Mouse (Mus musculus) midbrain, embryonic 11.5 days (tissue): ENCODE results near the gene Aph1c. TPM values are rescaled to one million over a fixed set of nuclear protein-coding genes. Genes with fewer than 3 reads are reported as not detected.

Experiments used
- ATAC-seq: fragments of 200-750 bp; cut with Nextera tagmentation; 2 replicates; pipeline ENCODE4 v1.8.0; 2017; ENCODE audit warnings: moderate TSS enrichment, moderate library complexity; ENCODE audit not compliant: low FRiP score
- DNase-seq: peaks from one replicate; pipeline ENCODE4 v3.0.0; 2015; ENCODE audit warnings: low spot score; ENCODE audit errors: missing footprints
- H3K27ac ChIP-seq: fragments of 300-500 bp; sonication (generic); 2 replicates; pipeline ENCODE4 v1.5.1; 2014; ENCODE audit warnings: low read depth, low read length
- H3K27me3 ChIP-seq: fragments of 300-500 bp; sonication (generic); 2 replicates; pipeline ENCODE4 v1.6.1; 2014; ENCODE audit warnings: mild to moderate bottlenecking, low read length, moderate library complexity, mixed read lengths; ENCODE audit not compliant: control insufficient read depth, insufficient read depth
- H3K36me3 ChIP-seq: fragments of 300-500 bp; sonication (generic); 2 replicates; pipeline ENCODE4 v1.6.1; 2014; ENCODE audit warnings: mild to moderate bottlenecking, low read length, moderate library complexity, mixed read lengths; ENCODE audit not compliant: control insufficient read depth, insufficient read depth
- H3K4me1 ChIP-seq: fragments of 300-500 bp; sonication (generic); 2 replicates; pipeline ENCODE4 v1.6.1; 2014; ENCODE audit warnings: low read length; ENCODE audit not compliant: control insufficient read depth, insufficient read depth
- H3K4me2 ChIP-seq: fragments of 300-500 bp; sonication (generic); 2 replicates; pipeline ENCODE4 v1.6.1; 2014; ENCODE audit warnings: mild to moderate bottlenecking, moderate library complexity
- H3K4me3 ChIP-seq: fragments of 300-500 bp; sonication (generic); 2 replicates; pipeline ENCODE4 v1.5.1; 2014; ENCODE audit warnings: low read depth, low read length
- H3K9ac ChIP-seq: fragments of 300-500 bp; sonication (generic); 2 replicates; pipeline ENCODE4 v1.6.1; 2014; ENCODE audit warnings: low read length
- H3K9me3 ChIP-seq: fragments of 300-500 bp; sonication (generic); 2 replicates; pipeline ENCODE4 v1.6.1; 2016; ENCODE audit warnings: low read length; ENCODE audit not compliant: control insufficient read depth
- WGBS: fragments of 180-500 bp; shearing (Covaris S2); extraction: QIAGEN DNeasy Blood & Tissue Kit; methylation state at CpG from one replicate; pipeline ENCODE4 v1.1.7; 2014; 5-methylcytosine and 5-hydroxymethylcytosine counted together
- polyA plus RNA-seq: library from polyadenylated mRNA; unstranded; fragments of >200 nt; fragmentation: Nextera tagmentation; extraction: Ambion mirVana; gene quantifications from 2 replicates; pipeline ENCODE4 v1.2.1, GENCODE M21; 2014

The Aph1c gene
- polyA plus RNA-seq, 1 experiment from 2014 or later: 1.7 TPM

DNA sequence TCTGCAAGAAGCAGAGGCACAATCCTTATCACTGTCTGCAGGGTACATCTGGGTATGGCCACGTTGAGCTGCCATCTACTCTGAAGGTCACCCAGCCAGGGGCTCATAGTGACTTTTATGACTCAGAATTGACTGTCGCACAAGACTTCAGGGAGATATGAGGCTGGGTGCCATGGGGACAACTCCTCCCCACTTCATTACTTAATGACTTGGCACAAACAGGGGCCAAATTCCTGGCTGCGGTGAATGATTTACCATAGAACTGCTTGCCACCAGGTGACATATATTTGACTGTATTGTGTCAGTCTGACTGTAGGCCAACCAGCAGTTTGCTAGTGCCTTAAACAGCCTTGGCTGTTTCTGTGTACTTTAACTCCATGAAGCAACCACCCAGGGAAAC lies 65.3 kb downstream of the Aph1c start:
- no peak overlapping the region for H3K4me2 ChIP-seq
- H3K27ac ChIP-seq: no peak overlapping the region
- no peak overlapping the region for H3K4me3 ChIP-seq
- H3K9ac ChIP-seq: no peak overlapping the region
- WGBS: 91% methylated on average over 3 of the region's 3 CpGs
- no peak for DNase-seq
- H3K9me3 ChIP-seq: no peaks in the 10 kb centered on the region
- H3K36me3 ChIP-seq: no peaks in the 10 kb centered on the region
- ATAC-seq: no peak
- H3K27me3 ChIP-seq: no peaks in the 10 kb centered on the region
- no peaks in the 10 kb centered on the region for H3K4me1 ChIP-seq

- ATAC-seq: no peak
- Histone ChIP-seq H3K9me3 (no peaks in the 10 kb centered on the region), H3K4me3 (no peak overlapping the region), H3K4me1 (no peaks in the 10 kb centered on the region), H3K9ac (no peak overlapping the region), H3K27ac (no peak overlapping the region), H3K4me2 (no peak overlapping the region), H3K36me3 (no peaks in the 10 kb centered on the region), H3K27me3 (no peaks in the 10 kb centered on the region)
- 93% methylated on average over 1 of the region's 1 CpGs for WGBS
- no peak for DNase-seq
Observed at GRCm38 (mm10) chr9:66768721-66769120, 65.8 kb downstream of the Aph1c start.

Other genes with a start within 250 kb of the Aph1c start
- 104 and 106 TPM in 2 replicates for gene Usp3, start 241.6 kb downstream of the Aph1c start, polyA plus RNA-seq
- gene Car12, start 121.0 kb downstream of the Aph1c start, polyA plus RNA-seq: 0.51 and 0.66 TPM in 2 replicates
- 17.7 and 18.0 TPM in 2 replicates for gene Aph1b, start 39.2 kb downstream of the Aph1c start, polyA plus RNA-seq
- gene Gm10647, start 37.7 kb downstream of the Aph1c start, polyA plus RNA-seq: 0.21 and 0.25 TPM in 2 replicates
- 29.5 and 37.1 TPM in 2 replicates for gene Rab8b, start 85.0 kb upstream of the Aph1c start, polyA plus RNA-seq
- gene Rps27l, start 111.4 kb upstream of the Aph1c start, polyA plus RNA-seq: 612 and 702 TPM in 2 replicates
- 11.7 and 12.6 TPM in 2 replicates for gene Lactb, start 140.8 kb upstream of the Aph1c start, polyA plus RNA-seq
- gene Tpm1, start 214.7 kb upstream of the Aph1c start, polyA plus RNA-seq: 298 and 333 TPM in 2 replicates